Mouse (Mus musculus) neural tube, embryonic 14.5 days (tissue): ENCODE measurements around the gene Rap1a. TPM values are rescaled to one million over a fixed set of nuclear protein-coding genes. Genes with fewer than 3 reads are reported as not detected.

ENCODE experiments used
- ATAC-seq: fragments of 200-750 bp; cut with Nextera tagmentation; 2 replicates; pipeline ENCODE4 v1.8.0; 2017; ENCODE audit warnings: low read depth, mild to moderate bottlenecking, moderate TSS enrichment, moderate library complexity
- H3K27ac ChIP-seq: fragments of 300-500 bp; sonication (generic); 2 replicates; pipeline ENCODE4 v1.5.1; 2014; ENCODE audit warnings: low read depth, mild to moderate bottlenecking, control low read depth, low read length, moderate library complexity, mixed read lengths
- H3K27me3 ChIP-seq: fragments of 300-500 bp; sonication (generic); 2 replicates; pipeline ENCODE4 v1.6.1; 2014; ENCODE audit warnings: low read length; ENCODE audit not compliant: control insufficient read depth, insufficient read depth
- H3K36me3 ChIP-seq: fragments of 300-500 bp; sonication (generic); 2 replicates; pipeline ENCODE4 v1.6.1; 2014; ENCODE audit warnings: low read length, mixed read lengths; ENCODE audit not compliant: control insufficient read depth, insufficient read depth
- H3K4me1 ChIP-seq: fragments of 300-500 bp; sonication (generic); 2 replicates; pipeline ENCODE4 v1.6.1; 2014; ENCODE audit warnings: low read length; ENCODE audit not compliant: control insufficient read depth, insufficient read depth
- H3K4me2 ChIP-seq: fragments of 300-500 bp; sonication (generic); 2 replicates; pipeline ENCODE4 v1.6.1; 2014; ENCODE audit warnings: mild to moderate bottlenecking, low read depth, low read length, control low read depth
- H3K4me3 ChIP-seq: fragments of 300-500 bp; sonication (generic); 2 replicates; pipeline ENCODE4 v1.5.1; 2014; ENCODE audit warnings: low read depth, low read length, control low read depth, mixed read lengths
- H3K9ac ChIP-seq: fragments of 300-500 bp; sonication (generic); replicated peaks from 2 replicates; pipeline ENCODE4 v1.6.1; 2014; ENCODE audit warnings: low read depth, mild to moderate bottlenecking, control low read depth, low read length, mixed read lengths
- H3K9me3 ChIP-seq: fragments of 300-500 bp; sonication (generic); 2 replicates; pipeline ENCODE4 v1.6.1; 2016; ENCODE audit warnings: low read length; ENCODE audit not compliant: control insufficient read depth
- WGBS: fragments of 180-500 bp; shearing (Covaris S2); extraction: QIAGEN DNeasy Blood & Tissue Kit; methylation state at CpG from one replicate; pipeline ENCODE4 v1.1.7; 2014; 5-methylcytosine and 5-hydroxymethylcytosine counted together
- polyA plus RNA-seq: library from polyadenylated mRNA; unstranded; fragments of >200 nt; fragmentation: Nextera tagmentation; extraction: Ambion mirVana; gene quantifications from 2 replicates; pipeline ENCODE4 v1.2.1, GENCODE M21; 2014

Gene Rap1a
- polyA plus RNA-seq, 1 experiment from 2014 or later, result 67.5 TPM

GRCm38 (mm10) chr3:105782406-105782805, 18.7 kb downstream of the Rap1a start:
- H3K27me3 ChIP-seq, result no peaks in the 10 kb centered on the region
- no peak overlapping the region for H3K9ac ChIP-seq
- no peak overlapping the region for H3K27ac ChIP-seq
- H3K4me2 ChIP-seq, result no peak overlapping the region
- no peak for ATAC-seq
- H3K9me3 ChIP-seq, result no peaks in the 10 kb centered on the region
- H3K36me3 ChIP-seq, result no peaks in the 10 kb centered on the region
- no peak overlapping the region for H3K4me3 ChIP-seq
- WGBS, result 74% methylated on average over 7 of the region's 7 CpGs
- H3K4me1 ChIP-seq, result no peaks in the 10 kb centered on the region

- Histone ChIP-seq H3K4me2 (no peak overlapping the region), H3K9me3 (no peaks in the 10 kb centered on the region), H3K4me3 (no peak overlapping the region), H3K27me3 (no peaks in the 10 kb centered on the region), H3K9ac (no peak overlapping the region), H3K36me3 (no peaks in the 10 kb centered on the region), H3K4me1 (no peaks in the 10 kb centered on the region), H3K27ac (no peak overlapping the region)
- WGBS, result 97% methylated on average over 3 of the region's 3 CpGs
- no peak for ATAC-seq
These were observed 23.1 kb downstream of the Rap1a start for GRCm38 (mm10) chr3:105777997-105778396.

- ATAC-seq, result no peak
- H3K27me3 ChIP-seq, result no peaks in the 10 kb centered on the region
- H3K36me3 ChIP-seq, result no peaks in the 10 kb centered on the region
- no peak overlapping the region for H3K4me3 ChIP-seq
- no peaks in the 10 kb centered on the region for H3K4me1 ChIP-seq
- H3K9ac ChIP-seq, result no peak overlapping the region
- H3K4me2 ChIP-seq, result no peak overlapping the region
- no peaks in the 10 kb centered on the region for H3K9me3 ChIP-seq
- no peak overlapping the region for H3K27ac ChIP-seq
These were observed 26.6 kb downstream of the Rap1a start for GRCm38 (mm10) chr3:105774496-105774895.

DNA sequence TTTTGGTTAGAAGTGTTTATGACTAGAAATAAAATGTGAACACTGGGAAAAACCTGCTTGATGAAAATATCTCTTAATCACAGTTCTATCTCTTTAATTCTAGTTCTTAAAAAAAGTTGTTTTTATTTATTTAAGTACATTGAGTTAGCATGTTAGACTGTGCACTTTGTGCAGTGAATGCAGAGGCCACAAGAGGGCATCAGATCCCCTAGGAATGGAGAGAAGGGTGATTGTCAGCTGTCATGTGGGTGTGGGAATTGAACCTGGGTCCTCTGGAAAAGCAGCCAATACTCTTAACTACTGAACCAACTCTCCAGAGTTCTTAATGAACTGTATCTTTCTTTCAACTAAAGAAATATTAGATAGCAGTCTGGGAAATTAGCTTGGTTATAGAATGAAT, 29.6 kb downstream of the Rap1a start:
- no peak overlapping the region for H3K4me2 ChIP-seq
- H3K4me3 ChIP-seq, result no peak overlapping the region
- no peaks in the 10 kb centered on the region for H3K4me1 ChIP-seq
- H3K27me3 ChIP-seq, result no peaks in the 10 kb centered on the region
- H3K36me3 ChIP-seq, result no peaks in the 10 kb centered on the region
- H3K9me3 ChIP-seq, result no peaks in the 10 kb centered on the region
- no peak overlapping the region for H3K9ac ChIP-seq
- no peak overlapping the region for H3K27ac ChIP-seq
- no peak for ATAC-seq

DNA sequence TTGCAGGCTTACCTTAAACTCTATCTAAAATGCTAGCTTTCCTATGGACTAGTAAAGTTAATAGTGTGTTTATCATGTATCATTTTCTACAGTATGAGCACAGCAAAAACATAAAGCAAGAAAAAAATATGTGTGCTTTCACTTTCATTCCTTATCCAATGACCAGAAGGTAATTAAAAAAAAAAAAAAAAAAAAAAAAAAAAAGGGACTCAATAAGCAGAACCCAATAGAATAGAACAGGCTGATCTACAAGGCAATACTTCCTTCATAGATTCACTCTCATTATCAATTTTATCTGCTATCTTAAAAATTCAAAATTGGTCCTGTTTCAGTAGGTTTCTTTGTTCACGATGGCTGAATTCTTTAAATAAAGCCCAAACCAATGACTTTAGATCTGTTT, 30.3 kb downstream of the Rap1a start:
- Histone ChIP-seq H3K4me3 (no peak overlapping the region), H3K27me3 (no peaks in the 10 kb centered on the region), H3K4me2 (no peak overlapping the region), H3K27ac (no peak overlapping the region), H3K9ac (no peak overlapping the region), H3K9me3 (no peaks in the 10 kb centered on the region), H3K4me1 (no peaks in the 10 kb centered on the region), H3K36me3 (no peaks in the 10 kb centered on the region)
- WGBS, result 98% methylated on average over 1 of the region's 1 CpGs
- no peak for ATAC-seq

DNA sequence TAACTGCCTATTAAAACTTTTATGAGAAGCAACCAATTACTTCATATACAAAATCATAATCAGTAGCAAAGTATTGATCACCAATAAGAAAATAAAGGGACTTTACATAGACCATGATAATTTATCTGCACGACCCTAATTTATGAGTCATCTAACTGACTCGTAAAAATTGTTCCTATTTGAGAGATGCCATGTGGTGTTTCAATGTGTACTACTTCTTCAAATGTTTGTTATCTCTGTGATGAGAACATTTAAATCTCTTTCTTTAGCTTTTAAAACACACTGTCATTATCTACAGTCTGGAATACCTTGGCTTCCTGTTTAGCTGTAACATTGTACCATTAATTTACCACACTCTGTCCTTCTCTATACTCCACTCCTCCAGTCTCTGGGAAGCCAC, 31.8 kb downstream of the Rap1a start:
- H3K27me3 ChIP-seq, result no peaks in the 10 kb centered on the region
- no peaks in the 10 kb centered on the region for H3K9me3 ChIP-seq
- no peak overlapping the region for H3K4me2 ChIP-seq
- H3K36me3 ChIP-seq, result no peaks in the 10 kb centered on the region
- no peak overlapping the region for H3K27ac ChIP-seq
- ATAC-seq, result no peak
- no peaks in the 10 kb centered on the region for H3K4me1 ChIP-seq
- no peak overlapping the region for H3K4me3 ChIP-seq
- no peak overlapping the region for H3K9ac ChIP-seq
- WGBS, result 90% methylated on average over 2 of the region's 2 CpGs

- H3K27me3 ChIP-seq, result no peaks in the 10 kb centered on the region
- no peak overlapping the region for H3K4me2 ChIP-seq
- WGBS, result 79% methylated on average over 6 of the region's 6 CpGs
- H3K36me3 ChIP-seq, result no peaks in the 10 kb centered on the region
- no peak overlapping the region for H3K4me3 ChIP-seq
- H3K27ac ChIP-seq, result no peak overlapping the region
- no peak for ATAC-seq
- H3K9me3 ChIP-seq, result no peaks in the 10 kb centered on the region
- no peak overlapping the region for H3K9ac ChIP-seq
- H3K4me1 ChIP-seq, result no peaks in the 10 kb centered on the region
These were observed 32.6 kb downstream of the Rap1a start for GRCm38 (mm10) chr3:105768529-105768928.

DNA sequence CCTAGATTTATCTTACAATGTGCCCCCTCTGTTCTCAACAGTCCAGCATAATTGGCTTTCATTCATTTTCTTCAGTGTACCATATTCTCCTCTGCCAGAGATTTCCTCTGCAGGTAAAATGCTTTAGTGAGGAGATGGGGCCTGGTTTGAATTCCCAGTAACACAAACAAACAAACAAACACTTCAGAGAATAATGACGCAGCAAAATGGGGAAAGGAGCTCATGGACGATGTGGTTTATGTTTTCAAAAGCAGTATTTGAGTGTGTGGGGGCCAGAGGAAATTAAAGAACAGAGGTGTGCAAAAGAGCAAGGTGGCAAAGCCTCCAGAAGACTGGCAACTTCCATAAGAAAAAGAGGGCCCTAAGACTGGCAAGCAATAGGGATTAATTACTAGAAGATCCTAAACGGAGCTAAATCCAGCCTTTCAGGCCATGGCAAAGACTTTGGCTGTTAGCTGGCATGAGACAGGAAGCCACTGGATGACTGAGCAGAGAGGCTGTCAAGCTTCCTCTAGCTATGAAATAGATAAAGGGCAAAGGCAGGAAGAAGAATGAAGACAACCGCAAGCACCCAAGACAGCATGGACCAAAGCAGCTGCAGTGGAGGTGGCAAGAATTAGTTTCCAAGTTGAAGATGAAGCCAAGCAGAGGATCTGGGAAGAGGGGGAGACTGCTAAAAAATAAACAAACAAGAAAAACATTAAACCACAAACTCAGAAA, 37.8 kb downstream of the Rap1a start:
- 83% methylated on average over 4 of the region's 4 CpGs for WGBS
- no peaks in the 10 kb centered on the region for H3K9me3 ChIP-seq
- ATAC-seq, result no peak

DNA sequence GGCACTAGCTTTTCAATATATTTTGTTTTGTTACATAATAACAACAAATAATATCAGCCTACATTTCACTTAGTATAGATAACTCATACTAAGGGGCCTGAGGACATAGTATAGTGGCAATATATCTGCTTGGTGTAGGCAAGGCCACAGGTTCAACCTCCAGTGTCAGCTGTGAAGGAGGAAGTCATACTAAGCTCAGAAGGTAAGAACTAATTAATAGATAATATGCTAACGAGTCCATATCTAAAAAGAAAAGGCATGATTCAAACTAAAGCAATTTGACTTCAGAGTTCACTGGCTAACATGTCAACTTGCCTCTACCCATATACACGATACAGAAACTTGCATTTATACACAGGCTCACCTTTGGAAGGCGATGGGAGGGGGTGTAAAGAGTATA, 41.1 kb downstream of the Rap1a start:
- Histone ChIP-seq H3K9me3 (no peaks in the 10 kb centered on the region), H3K4me1 (no peaks in the 10 kb centered on the region), H3K4me3 (no peak overlapping the region), H3K27ac (no peak overlapping the region), H3K27me3 (no peaks in the 10 kb centered on the region), H3K9ac (no peak overlapping the region), H3K4me2 (no peak overlapping the region), H3K36me3 (no peaks in the 10 kb centered on the region)
- ATAC-seq, result no peak
- 97% methylated on average over 3 of the region's 3 CpGs for WGBS

More for the DNA sequence above, 37.8 kb downstream of the Rap1a start:
- H3K4me3 ChIP-seq, result no peak overlapping the region
- no peak overlapping the region for H3K4me2 ChIP-seq
- no peaks in the 10 kb centered on the region for H3K4me1 ChIP-seq
- H3K36me3 ChIP-seq, result no peaks in the 10 kb centered on the region
- no peak overlapping the region for H3K9ac ChIP-seq
- H3K27ac ChIP-seq, result no peak overlapping the region
- H3K27me3 ChIP-seq, result no peaks in the 10 kb centered on the region
